Mouse (Mus musculus) midbrain, embryonic 11.5 days (tissue): ENCODE data around the gene Prpf38b. TPM values are rescaled to one million over a fixed set of nuclear protein-coding genes. Genes with fewer than 3 reads are reported as not detected.
"Not testable (repeated sequence)": the region's sequence is repeated elsewhere in the genome, so short reads cannot be mapped to it uniquely, and the experiment has no call there.

Experiments
- ATAC-seq: fragments of 200-750 bp; cut with Nextera tagmentation; 2 replicates; pipeline ENCODE4 v1.8.0; 2017; ENCODE audit warnings: moderate TSS enrichment, moderate library complexity; ENCODE audit not compliant: low FRiP score
- DNase-seq: peaks from one replicate; pipeline ENCODE4 v3.0.0; 2015; ENCODE audit warnings: low spot score; ENCODE audit errors: missing footprints
- H3K27ac ChIP-seq: fragments of 300-500 bp; sonication (generic); 2 replicates; pipeline ENCODE4 v1.5.1; 2014; ENCODE audit warnings: low read depth, low read length
- H3K27me3 ChIP-seq: fragments of 300-500 bp; sonication (generic); 2 replicates; pipeline ENCODE4 v1.6.1; 2014; ENCODE audit warnings: mild to moderate bottlenecking, low read length, moderate library complexity, mixed read lengths; ENCODE audit not compliant: control insufficient read depth, insufficient read depth
- H3K36me3 ChIP-seq: fragments of 300-500 bp; sonication (generic); 2 replicates; pipeline ENCODE4 v1.6.1; 2014; ENCODE audit warnings: mild to moderate bottlenecking, low read length, moderate library complexity, mixed read lengths; ENCODE audit not compliant: control insufficient read depth, insufficient read depth
- H3K4me1 ChIP-seq: fragments of 300-500 bp; sonication (generic); 2 replicates; pipeline ENCODE4 v1.6.1; 2014; ENCODE audit warnings: low read length; ENCODE audit not compliant: control insufficient read depth, insufficient read depth
- H3K4me2 ChIP-seq: fragments of 300-500 bp; sonication (generic); 2 replicates; pipeline ENCODE4 v1.6.1; 2014; ENCODE audit warnings: mild to moderate bottlenecking, moderate library complexity
- H3K4me3 ChIP-seq: fragments of 300-500 bp; sonication (generic); 2 replicates; pipeline ENCODE4 v1.5.1; 2014; ENCODE audit warnings: low read depth, low read length
- H3K9ac ChIP-seq: fragments of 300-500 bp; sonication (generic); 2 replicates; pipeline ENCODE4 v1.6.1; 2014; ENCODE audit warnings: low read length
- H3K9me3 ChIP-seq: fragments of 300-500 bp; sonication (generic); 2 replicates; pipeline ENCODE4 v1.6.1; 2016; ENCODE audit warnings: low read length; ENCODE audit not compliant: control insufficient read depth
- WGBS: fragments of 180-500 bp; shearing (Covaris S2); extraction: QIAGEN DNeasy Blood & Tissue Kit; methylation state at CpG from one replicate; pipeline ENCODE4 v1.1.7; 2014; 5-methylcytosine and 5-hydroxymethylcytosine counted together
- polyA plus RNA-seq: library from polyadenylated mRNA; unstranded; fragments of >200 nt; fragmentation: Nextera tagmentation; extraction: Ambion mirVana; gene quantifications from 2 replicates; pipeline ENCODE4 v1.2.1, GENCODE M21; 2014

The Prpf38b gene
- polyA plus RNA-seq, 1 experiment from 2014 or later: 61.1 TPM

DNA sequence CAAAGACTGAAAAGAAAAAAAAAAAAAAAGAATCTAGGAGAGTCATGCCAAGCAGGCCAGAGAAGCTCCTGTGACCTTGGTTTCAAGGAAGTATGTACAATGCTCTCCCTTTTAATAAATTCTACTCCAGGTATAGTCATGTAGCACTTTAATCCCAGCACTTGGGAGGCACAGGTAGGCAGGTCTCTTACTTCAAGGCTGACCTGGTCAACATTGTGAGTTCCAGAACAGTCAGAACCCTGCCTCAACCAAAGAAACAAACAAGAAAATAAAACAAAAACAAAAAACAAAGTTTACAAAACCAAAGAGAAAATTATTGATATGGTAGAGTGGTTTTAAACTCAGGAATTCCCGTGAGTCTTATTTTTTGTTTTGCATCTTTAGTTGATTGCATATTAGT lies 21.6 kb downstream of the Prpf38b start, which contains the start of gene Fndc7:
Gene Fndc7 (minus strand): TSS at position 101 of the 400 bp plus-strand sequence.
- H3K36me3 ChIP-seq: no peaks in the 10 kb centered on the region
- 91% methylated on average over 1 of the region's 1 CpGs for WGBS
- DNase-seq: no peak
- no peak for ATAC-seq
- no peak within 1 kb of the TSS for H3K4me2 ChIP-seq
- no peaks in the 10 kb centered on the region for H3K9me3 ChIP-seq
- no peak within 1 kb of the TSS for H3K27ac ChIP-seq
- no peaks in the 10 kb centered on the region for H3K27me3 ChIP-seq
- no peak within 1 kb of the TSS for H3K4me3 ChIP-seq
- H3K9ac ChIP-seq: no peak within 1 kb of the TSS
- peaks cover 5% of the 10 kb centered on the region for H3K4me1 ChIP-seq

DNA sequence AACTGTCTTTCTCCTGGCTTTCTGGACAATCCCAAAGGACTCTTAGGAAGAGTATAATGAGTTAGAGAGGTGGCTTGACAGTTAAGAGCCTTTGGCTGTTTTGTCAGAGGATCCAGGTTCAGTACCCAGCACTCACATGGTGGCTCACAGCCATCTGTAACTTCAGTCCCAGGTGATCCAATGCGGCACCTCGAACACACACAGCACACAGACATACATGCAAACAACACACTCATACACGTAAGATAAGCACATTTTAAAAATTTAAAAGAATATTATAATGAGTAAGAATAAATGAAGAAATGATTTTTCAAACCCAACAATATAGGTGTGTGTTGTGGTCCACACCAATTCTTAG lies 23.9 kb downstream of the Prpf38b start:
- H3K36me3 ChIP-seq: no peaks in the 10 kb centered on the region
- no peak overlapping the region for H3K4me3 ChIP-seq
- ATAC-seq: no peak
- no peaks in the 10 kb centered on the region for H3K9me3 ChIP-seq
- peaks cover 5% of the 10 kb centered on the region for H3K4me1 ChIP-seq
- H3K27ac ChIP-seq: no peak overlapping the region
- H3K9ac ChIP-seq: no peak overlapping the region
- DNase-seq: peak; percentile 76
- no peak overlapping the region for H3K4me2 ChIP-seq
- 92% methylated on average over 3 of the region's 3 CpGs for WGBS
- H3K27me3 ChIP-seq: no peaks in the 10 kb centered on the region

DNA sequence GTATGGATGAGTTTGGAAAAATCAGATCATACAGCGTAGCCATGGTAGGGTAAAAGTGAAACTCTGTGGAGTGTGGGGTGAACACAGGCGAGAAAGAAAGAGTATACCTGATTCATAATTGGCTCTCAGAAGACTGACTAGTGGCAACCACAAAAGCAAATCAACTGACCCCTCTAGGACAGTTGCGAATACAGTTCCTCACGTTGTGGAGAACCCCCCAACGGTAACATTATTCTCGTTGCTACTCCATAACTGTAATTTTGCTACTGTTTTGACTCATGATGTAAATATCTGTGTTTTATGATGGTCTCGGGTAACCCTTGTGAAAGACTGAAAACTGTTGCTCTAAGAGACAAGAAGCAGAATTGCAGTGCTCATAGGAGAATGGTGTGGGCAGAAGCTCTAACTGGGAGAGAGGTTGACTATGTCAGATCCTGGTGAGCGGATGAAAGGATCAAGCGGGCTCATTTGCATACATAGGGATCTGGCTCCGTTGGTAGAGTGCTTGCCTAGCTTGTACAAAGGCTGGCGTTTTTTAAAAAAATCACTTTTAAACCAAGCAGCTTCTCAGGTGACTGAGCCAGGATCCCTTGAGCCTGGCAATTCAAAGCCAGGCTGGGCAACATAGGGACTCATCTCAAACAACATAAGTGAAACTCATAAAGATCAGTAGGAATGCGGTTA lies 24.5 kb downstream of the Prpf38b start:
- H3K27ac ChIP-seq: no peak overlapping the region
- H3K4me2 ChIP-seq: no peak overlapping the region
- no peaks in the 10 kb centered on the region for H3K36me3 ChIP-seq
- H3K9me3 ChIP-seq: no peaks in the 10 kb centered on the region
- H3K4me3 ChIP-seq: no peak overlapping the region
- H3K9ac ChIP-seq: no peak overlapping the region
- H3K27me3 ChIP-seq: no peaks in the 10 kb centered on the region
- ATAC-seq (peak; percentile 70; the same call in 1 of the 2 replicates), DNase-seq (peak; percentile 78)
- 66% methylated on average over 12 of the region's 12 CpGs for WGBS
- H3K4me1 ChIP-seq: peaks cover 5% of the 10 kb centered on the region

DNA sequence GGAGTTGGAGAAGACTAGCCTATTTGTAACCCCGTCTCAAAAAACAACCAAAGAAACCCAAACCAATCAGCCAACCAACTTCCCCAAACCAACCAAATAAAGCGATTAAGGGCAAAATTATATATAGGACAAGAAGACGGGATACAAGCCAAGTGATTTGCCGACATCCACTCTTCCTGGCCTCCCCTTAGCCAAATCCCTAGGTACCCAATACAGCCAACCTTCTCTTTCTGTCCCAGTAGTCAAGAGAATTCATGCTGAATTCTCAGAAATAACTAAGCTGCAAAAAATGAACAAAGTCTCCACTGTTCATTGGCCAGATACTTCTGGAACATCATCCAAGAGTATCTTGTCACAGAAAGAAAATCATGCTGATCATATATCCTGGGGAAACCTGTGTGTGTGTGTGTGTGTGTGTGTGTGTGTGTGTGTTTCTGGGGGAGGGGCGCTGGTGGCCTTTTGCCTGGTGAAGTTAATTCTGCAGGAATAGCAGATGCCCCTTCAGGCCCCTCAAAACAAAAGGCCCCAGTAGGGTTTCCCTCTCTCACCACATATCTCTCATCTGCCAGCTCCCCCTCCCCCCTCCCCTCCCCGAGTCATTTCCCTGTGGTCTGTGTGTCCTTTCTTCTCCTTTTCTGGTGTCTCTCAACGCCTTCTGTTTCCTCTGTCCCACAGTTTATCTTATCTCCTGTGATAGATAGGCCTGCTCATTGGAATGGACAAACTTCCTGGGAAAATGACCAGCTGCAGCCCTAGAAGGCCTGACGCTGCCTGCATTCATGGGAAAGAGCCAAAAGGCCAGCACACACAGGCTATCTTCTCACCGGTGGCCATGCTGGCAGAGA lies 25.6 kb downstream of the Prpf38b start:
- Histone ChIP-seq H3K9me3 (no peaks in the 10 kb centered on the region), H3K4me3 (no peak overlapping the region), H3K9ac (no peak overlapping the region), H3K27me3 (no peaks in the 10 kb centered on the region), H3K4me2 (no peak overlapping the region), H3K4me1 (peaks cover 5% of the 10 kb centered on the region), H3K27ac (no peak overlapping the region), H3K36me3 (no peaks in the 10 kb centered on the region)
- ATAC-seq: peak; percentile 52; the same call in 1 of the 2 replicates
- DNase-seq: peak; percentile 82
- 53% methylated on average over 9 of the region's 9 CpGs for WGBS

DNA sequence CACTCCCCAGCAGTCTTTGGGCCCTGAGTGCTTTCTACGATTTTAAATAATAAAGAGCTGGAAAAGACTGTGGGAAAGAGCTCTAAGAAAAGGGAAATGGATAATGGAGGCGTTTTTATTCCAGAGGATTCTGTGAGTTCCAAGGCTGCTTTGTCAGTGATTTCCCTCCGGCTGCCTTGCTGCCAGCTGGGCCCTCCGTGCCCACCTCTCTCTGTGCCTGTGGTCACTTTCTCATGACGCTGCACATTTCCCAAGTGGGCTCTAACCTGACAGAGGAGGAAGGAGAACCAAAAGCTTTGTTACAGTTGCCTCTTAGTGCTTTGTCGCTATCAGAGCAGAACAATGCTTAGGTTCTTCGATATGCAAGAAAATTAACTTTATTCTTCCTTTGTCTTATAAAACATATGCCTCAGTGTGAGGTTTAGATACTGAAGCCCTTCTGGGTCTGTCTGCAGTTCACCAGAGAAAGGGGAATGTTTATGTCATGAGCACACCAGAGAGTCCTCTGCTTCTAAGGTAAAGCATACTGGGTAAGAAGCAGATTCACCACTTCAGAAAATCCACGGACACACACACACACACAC lies 26.7 kb downstream of the Prpf38b start:
- H3K9me3 ChIP-seq: no peaks in the 10 kb centered on the region
- H3K36me3 ChIP-seq: no peaks in the 10 kb centered on the region
- H3K27ac ChIP-seq: no peak overlapping the region
- H3K4me2 ChIP-seq: no peak overlapping the region
- WGBS: 63% methylated on average over 8 of the region's 8 CpGs
- H3K27me3 ChIP-seq: no peaks in the 10 kb centered on the region
- ATAC-seq: no peak
- H3K4me1 ChIP-seq: peaks cover 5% of the 10 kb centered on the region
- no peak overlapping the region for H3K9ac ChIP-seq
- no peak for DNase-seq
- no peak overlapping the region for H3K4me3 ChIP-seq

DNA sequence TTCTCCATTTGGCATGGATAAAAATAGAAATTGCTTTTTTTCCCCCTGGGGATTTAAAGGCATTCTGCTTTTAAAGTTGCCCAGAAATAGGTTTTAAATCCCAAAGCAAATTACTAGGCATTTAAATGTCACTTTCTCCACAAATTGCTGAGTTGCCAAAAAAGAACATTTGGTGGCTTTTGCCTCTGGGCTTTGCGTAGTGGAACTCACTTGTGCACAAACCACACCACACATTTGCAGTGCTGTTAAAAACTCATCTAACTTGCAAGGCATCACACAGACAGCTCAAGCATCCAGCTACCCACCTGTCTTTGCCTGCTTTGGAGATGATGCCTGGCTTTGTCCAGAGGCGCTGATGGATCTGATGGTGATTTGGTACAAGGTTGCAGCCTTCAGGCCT lies 28.5 kb downstream of the Prpf38b start:
- H3K27ac ChIP-seq: no peak overlapping the region
- H3K27me3 ChIP-seq: no peaks in the 10 kb centered on the region
- no peak overlapping the region for H3K4me3 ChIP-seq
- DNase-seq (no peak), ATAC-seq (no peak)
- no peaks in the 10 kb centered on the region for H3K36me3 ChIP-seq
- 95% methylated on average over 2 of the region's 2 CpGs for WGBS
- H3K9me3 ChIP-seq: no peaks in the 10 kb centered on the region
- H3K9ac ChIP-seq: no peak overlapping the region
- no peak overlapping the region for H3K4me2 ChIP-seq
- peaks cover 5% of the 10 kb centered on the region for H3K4me1 ChIP-seq

DNA sequence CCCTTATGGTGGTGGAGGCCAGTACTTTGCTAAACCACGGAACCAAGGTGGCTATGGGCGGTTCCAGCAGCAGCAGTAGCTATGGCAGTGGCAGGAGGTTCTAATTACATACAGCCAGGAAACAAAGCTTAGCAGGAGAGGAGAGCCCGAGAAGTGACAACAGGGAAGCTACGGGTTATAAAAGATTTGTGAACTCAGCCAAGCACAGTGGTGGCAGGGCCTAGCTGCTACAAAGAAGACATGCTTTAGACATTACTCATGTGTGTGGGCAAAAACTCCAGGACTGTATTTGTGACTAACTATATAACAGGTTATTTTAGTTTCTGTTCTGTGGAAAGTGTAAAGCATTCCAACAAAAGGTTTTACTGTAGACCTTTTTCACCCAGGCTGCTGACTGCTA lies 29.7 kb downstream of the Prpf38b start:
- not testable (repeated sequence) for H3K36me3 ChIP-seq, H3K27ac ChIP-seq, DNase-seq, ATAC-seq, H3K4me3 ChIP-seq, H3K9me3 ChIP-seq, H3K4me2 ChIP-seq, H3K4me1 ChIP-seq, H3K9ac ChIP-seq, H3K27me3 ChIP-seq
- 34% methylated on average over 4 of the region's 4 CpGs for WGBS

DNA sequence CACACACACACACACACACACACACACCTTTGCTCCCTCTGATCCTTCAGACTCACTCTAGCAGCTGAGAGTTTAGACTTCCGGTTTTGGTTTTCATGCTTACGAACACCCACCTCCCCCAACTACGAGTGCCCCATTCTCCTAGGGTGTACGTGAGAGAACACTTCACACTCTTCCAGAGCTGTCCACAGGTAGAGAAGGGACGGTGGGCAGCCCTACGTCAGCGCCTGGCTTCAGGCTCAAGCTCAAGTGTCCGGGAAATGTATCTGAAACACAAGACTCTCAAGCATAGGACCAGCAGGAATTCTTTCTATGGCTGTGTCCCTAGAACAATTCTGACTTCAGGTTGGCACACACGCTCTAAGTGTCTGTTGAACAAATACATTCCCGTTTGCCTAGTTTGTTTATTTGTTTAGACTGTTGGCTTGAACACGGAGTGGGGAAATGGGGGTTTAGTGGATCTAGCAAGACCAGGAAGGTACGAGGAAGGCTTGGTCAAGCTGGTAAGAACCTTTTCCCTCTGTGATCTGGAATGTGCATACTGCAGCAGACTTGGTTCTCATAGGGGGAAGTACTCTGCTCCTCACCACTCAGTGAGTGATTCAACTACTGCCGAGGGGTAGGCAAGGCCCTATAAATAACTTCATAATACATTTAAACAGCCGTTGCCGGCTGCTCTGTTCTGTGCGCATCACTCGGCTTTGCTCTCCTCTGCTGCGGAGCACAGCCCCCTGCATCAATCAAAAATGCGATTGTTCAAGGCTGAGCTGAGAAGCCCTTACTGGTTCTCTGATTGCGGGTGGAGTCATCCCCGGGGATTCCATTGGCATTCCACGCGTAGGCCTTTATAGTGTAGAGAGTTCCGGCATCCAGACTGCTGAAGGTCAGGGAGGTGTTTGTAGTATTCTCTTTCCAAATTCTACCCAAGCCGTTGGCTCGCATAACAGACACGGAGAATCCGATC lies 30.7 kb downstream of the Prpf38b start:
- Histone ChIP-seq H3K27ac (no peak overlapping the region), H3K9ac (no peak overlapping the region), H3K36me3 (no peaks in the 10 kb centered on the region), H3K27me3 (no peaks in the 10 kb centered on the region), H3K4me3 (no peak overlapping the region), H3K9me3 (no peaks in the 10 kb centered on the region), H3K4me2 (no peak overlapping the region), H3K4me1 (peaks cover 2% of the 10 kb centered on the region; the same call in 1 of the 2 replicates)
- DNase-seq (no peak), ATAC-seq (no peak)
- WGBS: 83% methylated on average over 28 of the region's 28 CpGs
